Mouse (Mus musculus): ENCODE results near the gene Arl8b. TPM values are rescaled to one million over a fixed set of nuclear protein-coding genes. Genes with fewer than 3 reads are reported as not detected.

Gene Arl8b
- polyA plus RNA-seq, 1 experiment from 2014 or later: 78.7 TPM

DNA sequence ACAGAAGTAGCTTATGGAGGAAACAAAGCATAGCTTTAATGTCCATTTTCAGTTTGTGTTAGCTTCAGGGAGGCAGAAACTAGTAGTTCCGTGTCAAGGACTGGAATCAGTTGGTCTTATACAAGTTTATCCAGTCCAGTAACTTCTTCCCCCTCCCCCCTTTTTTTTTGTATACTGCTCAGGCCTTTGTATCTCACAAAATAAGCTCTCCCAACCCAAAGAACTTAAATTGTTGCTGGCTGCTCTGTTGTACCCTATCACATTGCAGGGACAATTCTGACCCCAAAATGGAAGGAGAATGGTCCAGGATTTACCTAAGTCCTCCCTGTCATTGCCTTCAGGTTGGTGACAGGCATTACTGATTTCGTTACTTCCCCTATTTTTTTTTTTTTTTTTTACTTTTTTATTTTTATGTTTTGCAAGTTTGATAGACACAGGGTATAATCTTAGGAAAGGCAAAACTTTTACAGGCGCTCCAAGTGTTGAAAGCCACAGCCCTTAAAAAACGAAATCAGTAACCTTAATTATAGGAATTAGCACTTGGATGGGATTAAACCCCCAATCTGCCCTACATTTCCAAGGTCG lies 44.5 kb downstream of the Arl8b start:
- Histone ChIP-seq H3K9me3 (ENCODE audit: control insufficient read depth, low read length) (no peaks in the 10 kb centered on the region), H3K36me3 (ENCODE audit: control insufficient read depth, insufficient read depth, low read length) (peaks cover 17% of the 10 kb centered on the region; the same call in 1 of the 2 replicates), H3K4me3 (ENCODE audit: low read depth, low read length) (peak overlapping the region; percentile 97), H3K9ac (ENCODE audit: low read depth, low read length) (peak overlapping the region; percentile 93; the same call in 1 of the 2 replicates), H3K27me3 (replicated peaks; ENCODE audit: control insufficient read depth, insufficient read depth, low read length) (no peaks in the 10 kb centered on the region), H3K4me2 (ENCODE audit: low read depth, low read length) (peak overlapping the region; percentile 76), H3K4me1 (ENCODE audit: control insufficient read depth, insufficient read depth, low read length) (peaks cover 9% of the 10 kb centered on the region), H3K27ac (replicated peaks; ENCODE audit: low read depth, low read length) (no peak overlapping the region)
- 12% methylated on average over 5 of the region's 5 CpGs for WGBS
- no peak for ATAC-seq (ENCODE audit: low read depth)
- no peak for DNase-seq (ENCODE audit: low spot score)

DNA sequence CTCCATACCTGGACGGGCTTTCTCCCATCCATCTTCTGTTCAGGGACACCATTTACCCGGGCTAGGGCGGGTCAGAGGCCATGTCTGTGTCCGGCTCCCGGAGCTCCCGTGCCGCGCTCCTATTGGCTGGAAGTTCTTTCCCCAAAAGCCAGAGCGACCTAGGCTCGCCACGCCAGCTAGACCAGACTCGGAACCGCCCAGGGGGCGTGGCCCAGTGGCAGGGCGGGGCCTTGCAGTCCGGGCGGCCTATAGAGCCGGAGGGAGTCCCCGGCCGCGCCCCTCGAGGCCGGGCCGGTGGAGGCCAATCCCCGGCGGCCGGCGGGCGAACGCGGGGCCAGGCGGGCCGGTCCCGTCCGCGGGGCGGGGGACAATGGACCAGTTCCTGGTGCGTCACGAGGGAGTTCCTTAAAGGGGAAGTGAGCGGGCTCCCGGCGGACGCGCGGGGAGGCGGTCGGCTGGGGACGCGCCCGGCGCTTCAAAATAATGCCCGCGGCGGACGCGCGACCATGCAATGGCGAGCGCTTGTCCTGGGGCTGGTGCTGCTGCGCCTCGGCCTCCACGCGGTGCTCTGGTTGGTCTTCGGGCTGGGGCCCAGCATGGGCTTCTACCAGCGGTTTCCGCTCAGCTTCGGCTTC lies 45.5 kb downstream of the Arl8b start, which contains the start of gene Edem1:
Edem1 (plus strand) TSS at position 408 of the 635 bp plus-strand sequence.
- Histone ChIP-seq H3K4me2 (ENCODE audit: low read depth, low read length) (peak within 1 kb of the TSS; percentile 76), H3K27ac (replicated peaks; ENCODE audit: low read depth, low read length) (peak within 1 kb of the TSS; percentile 87), H3K27me3 (replicated peaks; ENCODE audit: control insufficient read depth, insufficient read depth, low read length) (no peaks in the 10 kb centered on the region), H3K9ac (ENCODE audit: low read depth, low read length) (peak within 1 kb of the TSS; percentile 93), H3K4me3 (ENCODE audit: low read depth, low read length) (peak within 1 kb of the TSS; percentile 97), H3K4me1 (ENCODE audit: control insufficient read depth, insufficient read depth, low read length) (peaks cover 9% of the 10 kb centered on the region), H3K36me3 (ENCODE audit: control insufficient read depth, insufficient read depth, low read length) (peaks cover 8% of the 10 kb centered on the region; the same call in 1 of the 2 replicates), H3K9me3 (ENCODE audit: control insufficient read depth, low read length) (no peaks in the 10 kb centered on the region)
- under 1% methylated on average over 52 of the region's 67 CpGs for WGBS
- DNase-seq (ENCODE audit: low spot score) (peak; percentile 98), ATAC-seq (ENCODE audit: low read depth) (peak; percentile 98)

DNA sequence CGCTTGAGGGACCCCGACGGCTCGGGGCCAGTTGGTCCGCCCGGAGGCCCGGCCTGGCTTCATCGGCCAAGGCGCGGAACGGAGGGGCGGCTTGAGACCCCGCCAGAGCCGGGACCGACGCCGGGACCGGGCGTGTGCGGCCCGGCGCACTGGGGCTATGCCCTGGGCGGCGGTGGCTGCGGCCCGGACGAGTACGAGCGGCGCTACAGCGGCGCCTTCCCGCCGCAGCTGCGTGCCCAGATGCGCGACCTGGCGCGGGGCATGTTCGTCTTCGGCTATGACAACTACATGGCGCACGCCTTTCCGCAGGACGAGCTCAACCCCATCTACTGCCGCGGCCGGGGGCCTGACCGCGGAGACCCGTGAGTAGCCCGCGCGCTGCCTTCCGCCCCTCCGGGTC lies 46.0 kb downstream of the Arl8b start:
- Histone ChIP-seq H3K4me3 (ENCODE audit: low read depth, low read length) (peak overlapping the region; percentile 97), H3K9ac (ENCODE audit: low read depth, low read length) (peak overlapping the region; percentile 93), H3K27ac (replicated peaks; ENCODE audit: low read depth, low read length) (peak overlapping the region; percentile 87), H3K9me3 (ENCODE audit: control insufficient read depth, low read length) (no peaks in the 10 kb centered on the region), H3K36me3 (ENCODE audit: control insufficient read depth, insufficient read depth, low read length) (0 out of 2 replicates have a peak, but pooled peaks cover 4% of the 10 kb centered on the region), H3K4me1 (ENCODE audit: control insufficient read depth, insufficient read depth, low read length) (peaks cover 9% of the 10 kb centered on the region), H3K27me3 (replicated peaks; ENCODE audit: control insufficient read depth, insufficient read depth, low read length) (no peaks in the 10 kb centered on the region), H3K4me2 (ENCODE audit: low read depth, low read length) (peak overlapping the region; percentile 76)
- WGBS: 0% methylated on average over 10 of the region's 56 CpGs
- DNase-seq (ENCODE audit: low spot score): peak; percentile 34
- no peak; the same call in 1 of the 2 replicates for ATAC-seq (ENCODE audit: low read depth)

DNA sequence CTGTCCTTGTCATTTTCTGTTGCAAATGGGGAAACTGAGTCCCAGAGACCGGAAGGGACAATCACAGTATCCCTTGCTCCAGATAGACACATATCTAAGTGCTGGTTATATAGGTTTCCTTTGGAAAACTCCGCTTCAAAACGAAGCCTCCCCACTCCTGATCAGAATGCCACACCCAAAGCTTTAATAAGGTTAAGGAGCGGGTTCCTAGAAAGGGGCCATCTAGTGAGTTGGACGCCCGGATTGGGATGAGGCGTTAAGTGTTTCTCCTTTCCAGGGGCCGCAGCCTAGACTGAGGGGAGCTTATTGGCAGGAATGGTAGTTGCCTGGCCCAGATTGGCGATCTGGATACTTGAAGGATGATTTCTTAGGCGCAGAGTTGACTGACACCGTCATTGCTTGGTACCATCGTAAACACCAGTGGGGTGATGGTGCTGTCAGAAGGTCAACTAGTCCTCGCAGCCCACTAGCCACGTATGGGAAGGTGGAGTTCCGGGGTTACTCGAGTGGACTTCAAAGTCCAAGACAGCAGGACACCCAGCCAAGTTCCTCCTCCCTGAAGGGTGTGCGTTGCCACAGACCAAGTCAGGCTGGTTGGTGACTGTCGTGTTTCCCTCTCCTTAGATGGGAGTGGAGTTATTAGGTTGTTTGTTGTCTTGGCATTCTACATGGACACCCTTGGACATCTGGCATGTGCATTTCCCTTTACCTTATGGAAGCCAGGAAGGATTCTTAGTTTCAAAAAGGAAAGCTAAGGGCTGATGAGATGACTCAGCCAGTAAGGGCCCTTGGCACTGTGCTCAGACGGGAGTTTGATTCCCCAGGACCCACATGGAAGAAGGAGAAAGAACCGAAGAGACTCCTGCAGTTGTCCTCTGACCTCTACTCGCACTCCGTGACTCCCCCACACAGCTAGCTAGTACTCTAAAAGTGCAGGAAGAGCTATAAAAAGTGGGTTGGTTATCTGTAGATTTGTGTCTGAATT lies 46.8 kb downstream of the Arl8b start:
- Histone ChIP-seq H3K9ac (ENCODE audit: low read depth, low read length) (peak overlapping the region; percentile 93), H3K9me3 (ENCODE audit: control insufficient read depth, low read length) (no peaks in the 10 kb centered on the region), H3K36me3 (ENCODE audit: control insufficient read depth, insufficient read depth, low read length) (0 out of 2 replicates have a peak, but pooled peaks cover 3% of the 10 kb centered on the region), H3K4me2 (ENCODE audit: low read depth, low read length) (peak overlapping the region; percentile 76), H3K4me1 (ENCODE audit: control insufficient read depth, insufficient read depth, low read length) (peaks cover 9% of the 10 kb centered on the region), H3K27ac (replicated peaks; ENCODE audit: low read depth, low read length) (no peak overlapping the region; the same call in 1 of the 2 replicates), H3K4me3 (ENCODE audit: low read depth, low read length) (peak overlapping the region; percentile 97), H3K27me3 (replicated peaks; ENCODE audit: control insufficient read depth, insufficient read depth, low read length) (no peaks in the 10 kb centered on the region)
- 18% methylated on average over 22 of the region's 22 CpGs for WGBS
- ATAC-seq (ENCODE audit: low read depth): no peak
- DNase-seq (ENCODE audit: low spot score): no peak

GRCm38 (mm10) chr6:108832170-108832569 lies 49.3 kb downstream of the Arl8b start:
- Histone ChIP-seq H3K9me3 (ENCODE audit: control insufficient read depth, low read length) (no peaks in the 10 kb centered on the region), H3K4me2 (ENCODE audit: low read depth, low read length) (no peak overlapping the region), H3K9ac (ENCODE audit: low read depth, low read length) (no peak overlapping the region), H3K27me3 (replicated peaks; ENCODE audit: control insufficient read depth, insufficient read depth, low read length) (no peaks in the 10 kb centered on the region), H3K27ac (replicated peaks; ENCODE audit: low read depth, low read length) (no peak overlapping the region), H3K4me1 (ENCODE audit: control insufficient read depth, insufficient read depth, low read length) (peaks cover 9% of the 10 kb centered on the region), H3K36me3 (ENCODE audit: control insufficient read depth, insufficient read depth, low read length) (0 out of 2 replicates have a peak, but pooled peaks cover 3% of the 10 kb centered on the region), H3K4me3 (ENCODE audit: low read depth, low read length) (no peak overlapping the region)
- DNase-seq (ENCODE audit: low spot score) (no peak), ATAC-seq (ENCODE audit: low read depth) (no peak)
- WGBS: 73% methylated on average over 1 of the region's 1 CpGs

- Histone ChIP-seq H3K4me2 (ENCODE audit: low read depth, low read length) (no peak overlapping the region), H3K9me3 (ENCODE audit: control insufficient read depth, low read length) (no peaks in the 10 kb centered on the region), H3K36me3 (ENCODE audit: control insufficient read depth, insufficient read depth, low read length) (peaks cover 11% of the 10 kb centered on the region; the same call in 1 of the 2 replicates), H3K27ac (replicated peaks; ENCODE audit: low read depth, low read length) (no peak overlapping the region), H3K4me1 (ENCODE audit: control insufficient read depth, insufficient read depth, low read length) (peaks cover 9% of the 10 kb centered on the region), H3K4me3 (ENCODE audit: low read depth, low read length) (no peak overlapping the region), H3K9ac (ENCODE audit: low read depth, low read length) (no peak overlapping the region), H3K27me3 (replicated peaks; ENCODE audit: control insufficient read depth, insufficient read depth, low read length) (no peaks in the 10 kb centered on the region)
- ATAC-seq (ENCODE audit: low read depth) (no peak), DNase-seq (ENCODE audit: low spot score) (no peak)
- WGBS: 70% methylated on average over 6 of the region's 6 CpGs
These were observed 50.1 kb downstream of the Arl8b start for GRCm38 (mm10) chr6:108832989-108833388.

GRCm38 (mm10) chr6:108833963-108834697 lies 51.2 kb downstream of the Arl8b start:
- peaks cover 13% of the 10 kb centered on the region; the same call in 1 of the 2 replicates for H3K36me3 ChIP-seq (ENCODE audit: control insufficient read depth, insufficient read depth, low read length)
- H3K9ac ChIP-seq (ENCODE audit: low read depth, low read length): no peak overlapping the region
- peaks cover 9% of the 10 kb centered on the region for H3K4me1 ChIP-seq (ENCODE audit: control insufficient read depth, insufficient read depth, low read length)
- no peak overlapping the region for H3K4me2 ChIP-seq (ENCODE audit: low read depth, low read length)
- H3K4me3 ChIP-seq (ENCODE audit: low read depth, low read length): no peak overlapping the region
- WGBS: 82% methylated on average over 8 of the region's 8 CpGs
- no peak overlapping the region for H3K27ac ChIP-seq (replicated peaks; ENCODE audit: low read depth, low read length)
- no peaks in the 10 kb centered on the region for H3K27me3 ChIP-seq (replicated peaks; ENCODE audit: control insufficient read depth, insufficient read depth, low read length)
- H3K9me3 ChIP-seq (ENCODE audit: control insufficient read depth, low read length): no peaks in the 10 kb centered on the region
- DNase-seq (ENCODE audit: low spot score) (no peak), ATAC-seq (ENCODE audit: low read depth) (no peak)
